Mouse (Mus musculus) MEL (cell line): ENCODE results near the gene Zfp91. TPM values are rescaled to one million over a fixed set of nuclear protein-coding genes. Genes with fewer than 3 reads are reported as not detected.

Source experiments
- DNase-seq: peaks from one replicate; pipeline ENCODE4 v3.0.0; 2011; ENCODE audit warnings: low read depth, low spot score
- H3K27ac ChIP-seq: 2 replicates; pipeline ENCODE4 v1.5.1; 2012; ENCODE audit warnings: low read depth, mild to moderate bottlenecking, control low read depth, low read length, moderate library complexity; ENCODE audit not compliant: control insufficient read depth
- H3K27me3 ChIP-seq, 2 experiments: fragments of 150-350 bp in 1 of 2; sonication (generic) in 1 of 2; 2 replicates each; pipeline ENCODE4 v1.6.1; 2012; ENCODE audit warnings: low read length in 2 of 2, mild to moderate bottlenecking in 2 of 2, improper control_type of control experiment in 1 of 2, moderate library complexity in 1 of 2; ENCODE audit not compliant: insufficient read depth in 2 of 2, control insufficient read depth in 1 of 2
- H3K36me3 ChIP-seq, 2 experiments: 2 replicates each; pipeline ENCODE4 v1.6.1; 2012 to 2014; ENCODE audit warnings: low read length in 2 of 2, improper control_type of control experiment in 1 of 2, inconsistent platforms in 1 of 2, mild to moderate bottlenecking in 1 of 2; ENCODE audit not compliant: insufficient read depth in 2 of 2, control insufficient read depth in 1 of 2
- H3K4me1 ChIP-seq, 2 experiments: fragments of 150-350 bp in 1 of 2; sonication (generic) in 1 of 2; 2 replicates each; pipeline ENCODE4 v1.6.1; 2012; ENCODE audit warnings: low read length in 2 of 2, improper control_type of control experiment in 1 of 2, mild to moderate bottlenecking in 1 of 2; ENCODE audit not compliant: insufficient read depth in 2 of 2, control insufficient read depth in 1 of 2
- H3K4me3 ChIP-seq, 2 experiments: fragments of 150-350 bp in 1 of 2; sonication (generic) in 1 of 2; 2 replicates each; pipeline ENCODE4 v1.5.1; 2012; ENCODE audit warnings: low read depth in 2 of 2, low read length in 2 of 2, mild to moderate bottlenecking in 2 of 2, moderate library complexity in 2 of 2, control low read depth in 1 of 2, improper control_type of control experiment in 1 of 2; ENCODE audit not compliant: control insufficient read depth in 1 of 2, insufficient read depth in 1 of 2
- H3K79me2 ChIP-seq: 2 replicates; pipeline ENCODE4 v1.6.1; 2012; ENCODE audit warnings: mild to moderate bottlenecking, low read length, moderate library complexity; ENCODE audit not compliant: control insufficient read depth, poor library complexity, insufficient read depth
- H3K9ac ChIP-seq: 2 replicates; pipeline ENCODE4 v1.6.1; 2012; ENCODE audit warnings: low read depth, mild to moderate bottlenecking, control low read depth, low read length, moderate library complexity; ENCODE audit not compliant: control insufficient read depth, poor library complexity, severe bottlenecking
- H3K9me3 ChIP-seq: fragments of 150-350 bp; sonication (generic); replicated peaks from 2 replicates; pipeline ENCODE4 v1.6.1; 2012; ENCODE audit warnings: mild to moderate bottlenecking, low read length, improper control_type of control experiment, moderate library complexity; ENCODE audit not compliant: insufficient read depth
- BHLHE40 ChIP-seq: IDR thresholded peaks from 2 replicates; pipeline ENCODE4 v1.6.1; 2012; ENCODE audit warnings: low read depth, mild to moderate bottlenecking, inconsistent platforms, low read length, improper control_type of control experiment, borderline replicate concordance
- CHD1 ChIP-seq: IDR thresholded peaks from 2 replicates; pipeline ENCODE4 v1.6.1; 2012; ENCODE audit warnings: low read depth, mild to moderate bottlenecking, inconsistent platforms, low read length, improper control_type of control experiment
- CHD2 ChIP-seq: IDR thresholded peaks from 2 replicates; pipeline ENCODE4 v1.6.1; 2011; ENCODE audit warnings: low read length, improper control_type of control experiment
- CTCF ChIP-seq, 3 experiments: IDR thresholded peaks in 2 of 3; conservative IDR thresholded peaks in 1 of 3; 2 replicates each; pipeline ENCODE4 v1.5.1; 2011 to 2012; ENCODE audit warnings: low read length in 3 of 3, low read depth in 2 of 3, mild to moderate bottlenecking in 2 of 3, improper control_type of control experiment in 1 of 3, inconsistent platforms in 1 of 3, mixed read lengths in 1 of 3, moderate library complexity in 1 of 3; ENCODE audit not compliant: control insufficient read depth in 1 of 3, insufficient read depth in 1 of 3, poor library complexity in 1 of 3, severe bottlenecking in 1 of 3
- E2F4 ChIP-seq: IDR thresholded peaks from 2 replicates; pipeline ENCODE4 v1.6.1; 2011; ENCODE audit warnings: low read depth, low read length, improper control_type of control experiment, borderline replicate concordance
- EP300 ChIP-seq, 2 experiments: IDR thresholded peaks; 2 replicates each; pipeline ENCODE4 v1.6.1; 2011; ENCODE audit warnings: improper control_type of control experiment in 2 of 2, low read length in 2 of 2, low read depth in 1 of 2, mild to moderate bottlenecking in 1 of 2
- ETS1 ChIP-seq: IDR thresholded peaks from 2 replicates; pipeline ENCODE4 v1.6.1; 2012; ENCODE audit warnings: low read depth, mild to moderate bottlenecking, inconsistent platforms, low read length, improper control_type of control experiment, moderate library complexity
- GABPA ChIP-seq: IDR thresholded peaks from 2 replicates; pipeline ENCODE4 v1.6.1; 2012; ENCODE audit warnings: low read depth, mild to moderate bottlenecking, inconsistent platforms, low read length, improper control_type of control experiment, moderate library complexity
- GATA1 ChIP-seq: IDR thresholded peaks from 2 replicates; pipeline ENCODE4 v1.6.1; 2011; ENCODE audit warnings: low read depth, low read length, improper control_type of control experiment
- HCFC1 ChIP-seq: IDR thresholded peaks from 2 replicates; pipeline ENCODE4 v1.6.1; 2012; ENCODE audit warnings: low read depth, mild to moderate bottlenecking, inconsistent platforms, low read length, improper control_type of control experiment, moderate library complexity
- JUND ChIP-seq: IDR thresholded peaks from 2 replicates; pipeline ENCODE4 v1.6.1; 2011; ENCODE audit warnings: low read depth, mild to moderate bottlenecking, improper control_type of control experiment, low read length
- MAX ChIP-seq: IDR thresholded peaks from 2 replicates; pipeline ENCODE4 v1.6.1; 2011; ENCODE audit warnings: low read length, improper control_type of control experiment
- MAZ ChIP-seq: IDR thresholded peaks from 2 replicates; pipeline ENCODE4 v1.6.1; 2012; ENCODE audit warnings: low read depth, mild to moderate bottlenecking, inconsistent platforms, low read length, improper control_type of control experiment
- MEF2A ChIP-seq: IDR thresholded peaks from 2 replicates; pipeline ENCODE4 v1.6.1; 2014; ENCODE audit warnings: low read depth, mild to moderate bottlenecking, inconsistent platforms, low read length, improper control_type of control experiment; ENCODE audit not compliant: poor library complexity, insufficient replicate concordance, severe bottlenecking; ENCODE audit errors: extremely low read depth
- MYB ChIP-seq: IDR thresholded peaks from 2 replicates; pipeline ENCODE4 v1.6.1; 2011; ENCODE audit warnings: mild to moderate bottlenecking, low read depth, low read length, improper control_type of control experiment
- NELFE ChIP-seq: IDR thresholded peaks from 2 replicates; pipeline ENCODE4 v1.6.1; 2011; ENCODE audit warnings: low read depth, low read length, improper control_type of control experiment
- NRF1 ChIP-seq: IDR thresholded peaks from 2 replicates; pipeline ENCODE4 v1.6.1; 2014; ENCODE audit warnings: low read depth, mild to moderate bottlenecking, inconsistent platforms, low read length, improper control_type of control experiment, moderate library complexity; ENCODE audit not compliant: poor library complexity, insufficient read depth, severe bottlenecking
- POLR2A ChIP-seq, 2 experiments: IDR thresholded peaks; 2 replicates each; pipeline ENCODE4 v1.6.1; 2011 to 2012; ENCODE audit warnings: low read length in 2 of 2, mild to moderate bottlenecking in 2 of 2, control low read depth in 1 of 2, improper control_type of control experiment in 1 of 2, low read depth in 1 of 2, moderate library complexity in 1 of 2; ENCODE audit not compliant: control insufficient read depth in 1 of 2, insufficient read depth in 1 of 2, poor library complexity in 1 of 2
- POLR2AphosphoS2 ChIP-seq: IDR thresholded peaks from 2 replicates; pipeline ENCODE4 v1.6.1; 2011; ENCODE audit warnings: low read length, improper control_type of control experiment
- POLR2AphosphoS5 ChIP-seq: IDR thresholded peaks from 2 replicates; pipeline ENCODE4 v1.6.1; 2012; ENCODE audit warnings: low read depth, borderline replicate concordance, mild to moderate bottlenecking, inconsistent platforms, low read length, moderate library complexity, mixed read lengths
- RAD21 ChIP-seq: IDR thresholded peaks from 2 replicates; pipeline ENCODE4 v1.6.1; 2011; ENCODE audit warnings: mild to moderate bottlenecking, low read depth, low read length, improper control_type of control experiment
- RCOR1 ChIP-seq: IDR thresholded peaks from 2 replicates; pipeline ENCODE4 v1.6.1; 2012; ENCODE audit warnings: low read depth, mild to moderate bottlenecking, inconsistent platforms, low read length, improper control_type of control experiment
- SIN3A ChIP-seq: IDR thresholded peaks from 2 replicates; pipeline ENCODE4 v1.6.1; 2012; ENCODE audit warnings: low read length, improper control_type of control experiment, inconsistent platforms
- TBP ChIP-seq: IDR thresholded peaks from 2 replicates; pipeline ENCODE4 v1.8.0; 2011; ENCODE audit warnings: low read depth, low read length, improper control_type of control experiment
- TCF12 ChIP-seq: IDR thresholded peaks from 2 replicates; pipeline ENCODE4 v1.6.1; 2014; ENCODE audit warnings: low read depth, mild to moderate bottlenecking, inconsistent platforms, low read length, improper control_type of control experiment, moderate library complexity
- UBTF ChIP-seq: IDR thresholded peaks from 2 replicates; pipeline ENCODE4 v1.6.1; 2012; ENCODE audit warnings: low read depth, mild to moderate bottlenecking, inconsistent platforms, low read length, improper control_type of control experiment, moderate library complexity, borderline replicate concordance; ENCODE audit not compliant: insufficient read depth
- USF1 ChIP-seq: IDR thresholded peaks from 2 replicates; pipeline ENCODE4 v1.6.1; 2014; ENCODE audit warnings: low read depth, mild to moderate bottlenecking, inconsistent platforms, low read length, improper control_type of control experiment, moderate library complexity
- USF2 ChIP-seq, 2 experiments: IDR thresholded peaks; 2 replicates each; pipeline ENCODE4 v1.6.1; 2011 to 2012; ENCODE audit warnings: improper control_type of control experiment in 2 of 2, low read length in 2 of 2, borderline replicate concordance in 1 of 2, inconsistent platforms in 1 of 2, low read depth in 1 of 2, mild to moderate bottlenecking in 1 of 2; ENCODE audit not compliant: insufficient read depth in 1 of 2
- ZC3H11A ChIP-seq: IDR thresholded peaks from 2 replicates; pipeline ENCODE4 v1.6.1; 2012; ENCODE audit warnings: low read depth, mild to moderate bottlenecking, inconsistent platforms, low read length, improper control_type of control experiment
- ZKSCAN1 ChIP-seq: IDR thresholded peaks from 2 replicates; pipeline ENCODE4 v1.6.1; 2012; ENCODE audit warnings: low read depth, mild to moderate bottlenecking, inconsistent platforms, low read length, improper control_type of control experiment, moderate library complexity
- ZMIZ1 ChIP-seq: IDR thresholded peaks from 2 replicates; pipeline ENCODE4 v1.6.1; 2012; ENCODE audit warnings: low read depth, mild to moderate bottlenecking, inconsistent platforms, low read length, improper control_type of control experiment, moderate library complexity
- polyA plus RNA-seq, 2 experiments: library from polyadenylated mRNA; stranded (reverse) in 1 of 2; unstranded in 1 of 2; fragments of >175 nt in 1 of 2; fragments of >200 nt in 1 of 2; gene quantifications; 2 replicates each; pipeline versions ENCODE4 v1.2.1 to v1.2.4; 2012; ENCODE audit warnings: low replicate concordance in 2 of 2, low read depth in 1 of 2; ENCODE audit not compliant: insufficient read length in 2 of 2, insufficient read depth in 1 of 2, missing spikeins in 1 of 2
- total RNA-seq: library from RNA; depleted of rRNA; stranded (reverse); fragments of 300-350 nt; gene quantifications from 2 replicates; pipeline ENCODE4 v1.2.3, GENCODE M21; 2012

The Zfp91 gene
- total and polyA plus RNA-seq, 3 experiments: 32.3 to 148 (median 51.7) TPM

DNA sequence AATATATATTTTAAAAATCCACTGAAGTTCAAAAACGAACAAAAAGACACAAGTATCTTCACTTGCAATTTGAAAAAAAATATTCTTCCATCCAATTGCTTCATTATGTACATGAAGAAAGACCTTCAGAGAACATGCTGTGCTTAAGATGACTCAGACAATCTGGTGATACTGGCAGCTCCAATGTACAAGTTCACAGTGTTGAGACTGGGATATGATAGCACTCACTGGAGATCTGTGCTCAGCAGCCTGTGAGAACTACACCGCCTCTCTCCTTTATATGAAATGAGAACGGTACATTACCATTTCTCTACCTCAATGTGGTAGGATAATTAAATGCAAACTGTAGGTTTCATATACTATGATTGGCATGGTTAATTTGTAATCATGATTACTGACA, 6.9 kb upstream of the Zfp91 start:
- Histone ChIP-seq H3K4me1 (peaks cover 0 to 9% of the 10 kb centered on the region in 2 experiments; a peak in 2 of 4 replicates), H3K27ac (no peak overlapping the region)

GRCm38 (mm10) chr19:12801046-12801445, 5.1 kb upstream of the Zfp91 start:
- peak overlapping the region; percentile 83 for H3K27ac ChIP-seq
- H3K9me3 ChIP-seq: no peaks in the 10 kb centered on the region
- H3K4me1 ChIP-seq: peaks cover 0 to 9% of the 10 kb centered on the region in 2 experiments; a peak in 2 of 4 replicates
- H3K4me3 ChIP-seq: peak overlapping the region; percentile 61 to 74
- peaks cover 8% of the 10 kb centered on the region for H3K79me2 ChIP-seq
- H3K27me3 ChIP-seq: no peaks in the 10 kb centered on the region
- peaks cover 0 to 6% of the 10 kb centered on the region in 2 experiments; a peak in 2 of 4 replicates for H3K36me3 ChIP-seq
- H3K9ac ChIP-seq: peak overlapping the region; percentile 79
- DNase-seq: peak; percentile 70
- TF ChIP-seq POLR2AphosphoS2 (no peak), NELFE (0 out of 2 replicates have a peak, but pooled peaks have one; percentile 26), MAZ (no peak), POLR2A (IDR thresholded peaks at IDR 0.05; ENCODE audit: control insufficient read depth in 1 of 2, insufficient read depth in 1 of 2, low read depth in 1 of 2, low read length in 2 of 2, poor library complexity in 1 of 2) (no peak), MAX (0 out of 2 replicates have a peak, but pooled peaks have one; percentile 13), UBTF (no peak), ZMIZ1 (no peak), HCFC1 (no peak), USF1 (no peak), BHLHE40 (peak; percentile 37; the same call in 1 of the 2 replicates), USF2 (IDR thresholded peaks at IDR 0.05; ENCODE audit: borderline replicate concordance in 1 of 2, insufficient read depth in 1 of 2, low read depth in 1 of 2, low read length in 2 of 2) (no peak), ZC3H11A (no peak), MYB (no peak), POLR2AphosphoS5 (no peak), CTCF (IDR thresholded peaks at IDR 0.05 in 2 of 3, conservative IDR thresholded peaks at IDR 0.05 in 1 of 3; ENCODE audit: control insufficient read depth in 1 of 3, insufficient read depth in 1 of 3, low read depth in 2 of 3, low read length in 3 of 3, poor library complexity in 1 of 3, severe bottlenecking in 1 of 3) (no peak), SIN3A (peak; percentile 25), JUND (no peak), RCOR1 (no peak; the same call in 1 of the 2 replicates), MEF2A (no peak), TCF12 (no peak), GATA1 (no peak), CHD2 (no peak), TBP (0 out of 2 replicates have a peak, but pooled peaks have one; percentile 36), EP300 (IDR thresholded peaks at IDR 0.05; ENCODE audit: low read depth in 1 of 2, low read length in 2 of 2) (peak in 1 of 2 experiments; percentile 34; a peak in 1 of 4 replicates), NRF1 (no peak), CHD1 (no peak), ZKSCAN1 (no peak), GABPA (no peak), ETS1 (0 out of 2 replicates have a peak, but pooled peaks have one; percentile 10)

More for the DNA sequence above, 6.9 kb upstream of the Zfp91 start:
- H3K4me3 ChIP-seq: no peak overlapping the region
- peak; percentile 61 for DNase-seq
- H3K9me3 ChIP-seq: no peaks in the 10 kb centered on the region
- no peak overlapping the region for H3K9ac ChIP-seq
- no peaks in the 10 kb centered on the region for H3K27me3 ChIP-seq
- peaks cover 8% of the 10 kb centered on the region for H3K79me2 ChIP-seq
- peaks cover 0 to 6% of the 10 kb centered on the region in 2 experiments; a peak in 2 of 4 replicates for H3K36me3 ChIP-seq
- TF ChIP-seq TBP (peak; percentile 65), E2F4 (no peak), HCFC1 (no peak), ZKSCAN1 (no peak), RAD21 (no peak)
- TF ChIP-seq, all 39 proteins: peak for 1
